ENCODE assay signal across 9 mouse cellular contexts in genomic region chr2:34065090-34065489, GRCm38 (mm10).
DNase-seq lines count a peak whose midpoint lies in the region; ATAC-seq lines count a peak whose summit lies in the region.
"Had no signal": no experiment of that assay in that cellular context is flagged by ENCODE, and none has a peak within 500 bp of the region (broad histone marks: within the 10 kb centered on the region; RNA-seq: fewer than 3 reads in every experiment).

No protein-coding gene starts in this region.

- no peaks in the 10 kb centered on the region for H3K4me1 ChIP-seq in liver, embryonic 12.5 days
- no peaks in the 10 kb centered on the region for H3K4me1 ChIP-seq in forebrain, embryonic 14.5 days (ENCODE audit: control insufficient read depth, insufficient read depth, low read length)
- H3K4me1 ChIP-seq: hindbrain, embryonic 15.5 days had no signal

- DNase-seq in liver = peak; percentile 59
- DNase-seq in adrenal gland, postnatal 14 days = peak; percentile 48
- peak; percentile 33 for DNase-seq in forebrain, embryonic 14.5 days (ENCODE audit: low spot score)
- DNase-seq in thymus, adult 18-20 months = peak; percentile 12 to 13
- no peak for DNase-seq in left cerebral cortex, adult 8-10 months (ENCODE audit: low spot score in 2 of 2)

- H3K9ac ChIP-seq in liver, embryonic 12.5 days = no peak overlapping the region
- no peak overlapping the region for H3K9ac ChIP-seq in forebrain, embryonic 14.5 days (ENCODE audit: low read length)
- H3K9ac ChIP-seq: hindbrain, embryonic 15.5 days; neural tube, embryonic 12.5 days had no signal

- no peak overlapping the region for H3K4me3 ChIP-seq in liver, embryonic 12.5 days
- no peak overlapping the region for H3K4me3 ChIP-seq in forebrain, embryonic 14.5 days (ENCODE audit: low read depth, low read length)
- H3K4me3 ChIP-seq: hindbrain, embryonic 15.5 days; neural tube, embryonic 12.5 days had no signal

- no peak for ATAC-seq in liver, embryonic 12.5 days
- ATAC-seq in forebrain, embryonic 14.5 days = no peak; the same call in 1 of the 2 replicates
- no peak for ATAC-seq in activated CD4-positive, CD25-positive, alpha-beta regulatory T cell, adult 4 months

- no peaks in the 10 kb centered on the region for H3K27me3 ChIP-seq in liver, embryonic 12.5 days (replicated peaks)
- no peaks in the 10 kb centered on the region for H3K27me3 ChIP-seq in forebrain, embryonic 14.5 days (replicated peaks; ENCODE audit: control insufficient read depth, insufficient read depth, low read length)
- H3K27me3 ChIP-seq: hindbrain, embryonic 15.5 days; neural tube, embryonic 12.5 days had no signal

- H3K4me2 ChIP-seq in liver, embryonic 12.5 days = no peak overlapping the region
- H3K4me2 ChIP-seq in forebrain, embryonic 14.5 days (ENCODE audit: low read length) = no peak overlapping the region
- H3K4me2 ChIP-seq: hindbrain, embryonic 15.5 days; neural tube, embryonic 12.5 days had no signal

- H3K27ac ChIP-seq in liver, embryonic 12.5 days = no peak overlapping the region
- H3K27ac ChIP-seq in forebrain, embryonic 14.5 days (ENCODE audit: low read depth, low read length) = 0 out of 2 replicates have a peak overlapping the region, but pooled peaks have one; percentile 27
- H3K27ac ChIP-seq: hindbrain, embryonic 15.5 days; neural tube, embryonic 12.5 days had no signal

- H3K9me3 ChIP-seq in liver, embryonic 12.5 days (replicated peaks) = no peaks in the 10 kb centered on the region
- H3K9me3 ChIP-seq in forebrain, embryonic 14.5 days (replicated peaks; ENCODE audit: control insufficient read depth, low read length) = no peaks in the 10 kb centered on the region
- H3K9me3 ChIP-seq: hindbrain, embryonic 15.5 days; neural tube, embryonic 12.5 days had no signal

- WGBS in liver, embryonic 12.5 days (ENCODE audit: insufficient replicate concordance) = 37% methylated on average over 10 of the region's 10 CpGs
- WGBS in forebrain, embryonic 14.5 days = 40% methylated on average over 10 of the region's 10 CpGs

- no peaks in the 10 kb centered on the region for H3K36me3 ChIP-seq in liver, embryonic 12.5 days
- no peaks in the 10 kb centered on the region for H3K36me3 ChIP-seq in forebrain, embryonic 14.5 days (ENCODE audit: control insufficient read depth, insufficient read depth, low read length)
- H3K36me3 ChIP-seq: hindbrain, embryonic 15.5 days; neural tube, embryonic 12.5 days had no signal

Comparison
In these comparisons a context has a peak if more than half of its experiments do, and no peak if none do; other contexts are left out.
1. DNase-seq: peak in liver (single experiment), adrenal gland, postnatal 14 days (single experiment), forebrain, embryonic 14.5 days (single experiment) and thymus, adult 18-20 months (2 of 2); none in left cerebral cortex, adult 8-10 months (0 of 2).